Comparison of ENCODE assay signal across 8 mouse cellular contexts in genomic region chr11:113778733-113779679, GRCm38 (mm10). TPM values are rescaled to one million over a fixed set of nuclear protein-coding genes. Genes with fewer than 3 reads are reported as not detected.
DNase-seq lines count a peak whose midpoint lies in the region; ATAC-seq and TF ChIP-seq lines count a peak whose summit lies in the region.

No protein-coding gene starts in this region.

- H3K36me3 ChIP-seq in ES-E14 (ENCODE audit: control insufficient read depth, insufficient read depth, low read length, poor library complexity, severe bottlenecking): no peaks in the 10 kb centered on the region
- no peaks in the 10 kb centered on the region for H3K36me3 ChIP-seq in kidney, embryonic 14.5 days (ENCODE audit: control insufficient read depth, insufficient read depth, low read length)

- H3K9me3 ChIP-seq in ES-E14 (ENCODE audit: control insufficient read depth, insufficient read depth, low read depth, low read length): no peaks in the 10 kb centered on the region
- no peaks in the 10 kb centered on the region for H3K9me3 ChIP-seq in kidney, embryonic 14.5 days (ENCODE audit: control insufficient read depth, low read length)

- in situ Hi-C loops in ES-E14 (cut with MboI; ENCODE audit: low sequenced_read_pairs in 2 of 2, unreplicated experiment in 2 of 2): no loop called here

- H3K27ac ChIP-seq in ES-E14 (ENCODE audit: insufficient read depth, low read depth, low read length, poor library complexity, severe bottlenecking): no peak overlapping the region
- H3K27ac ChIP-seq in kidney, embryonic 14.5 days (ENCODE audit: low read depth, low read length): peak overlapping the region; percentile 76

- H3K27me3 ChIP-seq in kidney, embryonic 14.5 days (ENCODE audit: control insufficient read depth, insufficient read depth, low read length): no peaks in the 10 kb centered on the region

- peak; percentile 44 for ATAC-seq in granulocyte monocyte progenitor cell, adult 5-6 weeks (replicated peaks; ENCODE audit: poor library complexity, severe bottlenecking)
- peak; percentile 63 for ATAC-seq in kidney, embryonic 14.5 days (ENCODE audit: low FRiP score, low TSS enrichment)
- peak; percentile 32 for ATAC-seq in monocyte, adult 5-6 weeks (replicated peaks; ENCODE audit: insufficient number of reproducible peaks, low FRiP score, low TSS enrichment, poor library complexity, severe bottlenecking)

- peak; percentile 64 for DNase-seq in adrenal gland, postnatal 14 days
- DNase-seq in adrenal gland, adult 8-10 months: no peak
- no peak for DNase-seq in ES-E14 (ENCODE audit: low read depth, low spot score)
- no peak for DNase-seq in ovary, adult 18-20 months (ENCODE audit: low spot score)
- no peak for DNase-seq in frontal cortex, postnatal 10 days (ENCODE audit: low spot score in 2 of 2)

- no peak overlapping the region for H3K4me2 ChIP-seq in kidney, embryonic 14.5 days (replicated peaks; ENCODE audit: low read depth, low read length)

- 16% methylated on average over 20 of the region's 20 CpGs for WGBS in kidney, embryonic 14.5 days

- peaks cover 0 to 25% of the 10 kb centered on the region in 2 experiments; a peak in 2 of 4 replicates for H3K4me1 ChIP-seq in ES-E14 (ENCODE audit: control insufficient read depth in 2 of 2, insufficient read depth in 2 of 2, low read length in 2 of 2, poor library complexity in 1 of 2)
- H3K4me1 ChIP-seq in kidney, embryonic 14.5 days (ENCODE audit: control insufficient read depth, insufficient read depth, low read length): peaks cover 33% of the 10 kb centered on the region

- H3K4me3 ChIP-seq in ES-E14 (ENCODE audit: insufficient read depth in 1 of 2, low read depth in 1 of 2, low read length in 2 of 2, poor library complexity in 1 of 2, severe bottlenecking in 1 of 2): peak overlapping the region; percentile 30 to 31; a peak in 3 of 4 replicates
- H3K4me3 ChIP-seq in kidney, embryonic 14.5 days (ENCODE audit: low read length): no peak overlapping the region

- H3K9ac ChIP-seq in ES-E14 (ENCODE audit: insufficient read depth, low read depth, low read length, poor library complexity, severe bottlenecking): no peak overlapping the region
- H3K9ac ChIP-seq in kidney, embryonic 14.5 days (ENCODE audit: low read depth, low read length): no peak overlapping the region; the same call in 1 of the 2 replicates

TF ChIP-seq in ES-E14, 5 proteins besides CTCF, POLR2A, EP300 and RAD21:
- TF ChIP-seq ZNF384 (IDR thresholded peaks at IDR 0.05; ENCODE audit: low read depth, low read length) (no peak), ZC3H11A (IDR thresholded peaks at IDR 0.05; ENCODE audit: borderline replicate concordance, low read depth, low read length) (no peak), CHD2 (IDR thresholded peaks at IDR 0.05; ENCODE audit: low read depth, low read length) (no peak), MAFK (IDR thresholded peaks at IDR 0.05; ENCODE audit: insufficient read depth, low read depth, low read length) (no peak), HCFC1 (IDR thresholded peaks at IDR 0.05; ENCODE audit: borderline replicate concordance, insufficient read depth, low read length) (no peak)

RNA-seq across cellular contexts. Expression of gene Cdc42ep4, which starts 27.3 kb away (rescaled TPM):
- 76.8 and 82.7 TPM in 2 replicates for total RNA-seq in adrenal gland, postnatal 14 days (2021)
- total RNA-seq in adrenal gland, adult 8-10 months (2022): 100 to 1,000 TPM in 2 of 4 experiments, 10 to 100 TPM in 2; 90.2 to 151 (median 111) TPM
- 17.8 and 20.7 TPM in 2 replicates for total RNA-seq in ES-E14 (2012; rRNA removed)
- 13.9 and 15.5 TPM in 2 replicates for total RNA-seq in granulocyte monocyte progenitor cell, adult 5-6 weeks (2014; fragmentation: Nextera tagmentation)
- total RNA-seq in granulocyte monocyte progenitor cell, adult 5-6 weeks (2017): 14.8 and 21.5 TPM in 2 replicates
- 36.0 and 45.4 TPM in 2 replicates for polyA plus RNA-seq in kidney, embryonic 14.5 days (2014; fragmentation: Nextera tagmentation; extraction: Ambion mirVana)
- total RNA-seq in monocyte, adult 5-6 weeks (2017): 12.2 to 24.2 TPM (median 16.6 TPM) in 3 replicates
